Mouse (Mus musculus): ENCODE results near the gene Dio1. TPM values are rescaled to one million over a fixed set of nuclear protein-coding genes. Genes with fewer than 3 reads are reported as not detected.

Gene Dio1
- polyA plus RNA-seq, 1 experiment, result not detected

DNA sequence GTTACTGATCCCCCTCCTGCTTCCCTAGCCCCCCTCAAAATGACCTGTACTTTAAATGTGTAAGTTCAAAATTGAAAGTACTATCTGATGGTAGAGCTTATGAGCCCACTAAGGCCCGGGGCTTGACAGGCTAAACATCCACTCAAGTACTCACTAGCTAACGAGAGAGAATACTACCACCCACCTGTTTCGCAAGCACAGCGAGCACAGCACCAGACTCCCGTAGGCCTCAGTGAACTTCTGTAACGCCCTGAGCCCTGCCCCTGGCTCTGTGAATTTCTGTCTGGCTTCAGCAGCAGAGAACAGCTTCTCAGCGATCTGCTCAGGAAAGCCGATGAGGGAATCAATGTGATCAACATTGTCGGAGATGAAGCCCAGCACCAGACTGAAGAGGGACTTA, 59.9 kb downstream of the Dio1 start:
- DNase-seq (ENCODE audit: low spot score), result no peak

GRCm38 (mm10) chr4:107246040-107246439, 60.9 kb downstream of the Dio1 start:
- DNase-seq (ENCODE audit: low spot score), result no peak

GRCm38 (mm10) chr4:107245368-107245767, 61.6 kb downstream of the Dio1 start:
- no peak for DNase-seq (ENCODE audit: low spot score)

- no peak for DNase-seq (ENCODE audit: low spot score)
Observed at GRCm38 (mm10) chr4:107243365-107244333, 63.3 kb downstream of the Dio1 start.

Other genes with a start within 250 kb of the Dio1 start
- gene Mrpl37, start 240.3 kb downstream of the Dio1 start, polyA plus RNA-seq (2012; rRNA removed), result 60.0 and 64.9 TPM in 2 replicates
- 13.8 and 18.0 TPM in 2 replicates for gene Cyb5rl, start 240.2 kb downstream of the Dio1 start, polyA plus RNA-seq (2012; rRNA removed)
- gene Cdcp2, start 210.3 kb downstream of the Dio1 start, polyA plus RNA-seq (2012; rRNA removed), result not detected in 2 replicates
- 287 and 337 TPM in 2 replicates for gene Tmem59, start 128.8 kb downstream of the Dio1 start, polyA plus RNA-seq (2012; rRNA removed)
- 12.9 and 15.3 TPM in 2 replicates for gene Tceanc2, start 128.1 kb downstream of the Dio1 start, polyA plus RNA-seq (2012; rRNA removed)
- 0.12 and 0.21 TPM in 2 replicates for gene Ldlrad1, start 98.0 kb downstream of the Dio1 start, polyA plus RNA-seq (2012; rRNA removed)
- 20.9 and 23.7 TPM in 2 replicates for gene Lrrc42, start 53.6 kb downstream of the Dio1 start, polyA plus RNA-seq (2012; rRNA removed)
- 22.0 and 22.7 TPM in 2 replicates for gene Hspb11, start 53.6 kb downstream of the Dio1 start, polyA plus RNA-seq (2012; rRNA removed)
- 50.4 and 60.1 TPM in 2 replicates for gene Yipf1, start 7.2 kb upstream of the Dio1 start, polyA plus RNA-seq (2012; rRNA removed)
- 5.2 and 5.6 TPM in 2 replicates for gene Ndc1, start 60.6 kb upstream of the Dio1 start, polyA plus RNA-seq (2012; rRNA removed)
- 0.12 and 0.43 TPM in 2 replicates for gene Glis1, start 127.4 kb upstream of the Dio1 start, polyA plus RNA-seq (2012; rRNA removed)